Mouse (Mus musculus) heart, adult 2 months (tissue): ENCODE measurements around the gene Higd1c.

ENCODE experiments used
- EP300 ChIP-seq: fragments of 200-500 bp; IDR thresholded peaks from 2 replicates; pipeline ENCODE4 v1.6.1; 2011; ENCODE audit warnings: low read depth, low read length, control low read depth; ENCODE audit not compliant: insufficient read depth
- POLR2A ChIP-seq: fragments of 200-500 bp; IDR thresholded peaks from 2 replicates; pipeline ENCODE4 v1.6.1; 2011; ENCODE audit warnings: mild to moderate bottlenecking, low read depth, low read length, control low read depth; ENCODE audit not compliant: insufficient read depth

- TF ChIP-seq POLR2A (no peak), EP300 (no peak)
Measured at GRCm38 (mm10) chr15:100402347-100402746, 38.0 kb downstream of the Higd1c start.
